Mouse (Mus musculus) embryonic facial prominence, embryonic 15.5 days (tissue): ENCODE measurements around the gene Rev3l. TPM values are rescaled to one million over a fixed set of nuclear protein-coding genes. Genes with fewer than 3 reads are reported as not detected.

Experiments
- ATAC-seq: fragments of 200-750 bp; cut with Nextera tagmentation; 2 replicates; pipeline ENCODE4 v1.8.0; 2017; ENCODE audit warnings: low read depth, moderate TSS enrichment; ENCODE audit not compliant: insufficient number of reproducible peaks, low FRiP score, low TSS enrichment
- H3K27ac ChIP-seq: fragments of 300-500 bp; sonication (generic); replicated peaks from 2 replicates; pipeline ENCODE4 v1.5.1; 2015; ENCODE audit warnings: mild to moderate bottlenecking, inconsistent platforms
- H3K27me3 ChIP-seq: fragments of 300-500 bp; sonication (generic); 2 replicates; pipeline ENCODE4 v1.6.1; 2015; ENCODE audit warnings: inconsistent platforms
- H3K36me3 ChIP-seq: fragments of 300-500 bp; sonication (generic); 2 replicates; pipeline ENCODE4 v1.6.1; 2015; ENCODE audit warnings: mild to moderate bottlenecking, inconsistent platforms
- H3K4me1 ChIP-seq: fragments of 300-500 bp; sonication (generic); 2 replicates; pipeline ENCODE4 v1.6.1; 2015; ENCODE audit warnings: inconsistent platforms
- H3K4me2 ChIP-seq: fragments of 300-500 bp; sonication (generic); replicated peaks from 2 replicates; pipeline ENCODE4 v1.6.1; 2015; ENCODE audit warnings: mild to moderate bottlenecking, inconsistent platforms
- H3K4me3 ChIP-seq: fragments of 300-500 bp; sonication (generic); replicated peaks from 2 replicates; pipeline ENCODE4 v1.5.1; 2015; ENCODE audit warnings: mild to moderate bottlenecking, inconsistent platforms
- H3K9ac ChIP-seq: fragments of 300-500 bp; sonication (generic); 2 replicates; pipeline ENCODE4 v1.6.1; 2015; ENCODE audit warnings: inconsistent platforms
- H3K9me3 ChIP-seq: fragments of 300-500 bp; sonication (generic); replicated peaks from 2 replicates; pipeline ENCODE4 v1.6.1; 2016; ENCODE audit warnings: inconsistent platforms
- WGBS: fragments of 180-500 bp; shearing (Covaris S2); methylation state at CpG from one replicate; pipeline ENCODE4 v1.1.7; 2015; 5-methylcytosine and 5-hydroxymethylcytosine counted together
- polyA plus RNA-seq: library from polyadenylated mRNA; unstranded; fragments of >200 nt; fragmentation: Nextera tagmentation; extraction: Ambion mirVana; gene quantifications from 2 replicates; pipeline ENCODE4 v1.2.1, GENCODE M21; 2015

Gene Rev3l
- polyA plus RNA-seq, 1 experiment from 2014 or later, result 17.6 TPM

DNA sequence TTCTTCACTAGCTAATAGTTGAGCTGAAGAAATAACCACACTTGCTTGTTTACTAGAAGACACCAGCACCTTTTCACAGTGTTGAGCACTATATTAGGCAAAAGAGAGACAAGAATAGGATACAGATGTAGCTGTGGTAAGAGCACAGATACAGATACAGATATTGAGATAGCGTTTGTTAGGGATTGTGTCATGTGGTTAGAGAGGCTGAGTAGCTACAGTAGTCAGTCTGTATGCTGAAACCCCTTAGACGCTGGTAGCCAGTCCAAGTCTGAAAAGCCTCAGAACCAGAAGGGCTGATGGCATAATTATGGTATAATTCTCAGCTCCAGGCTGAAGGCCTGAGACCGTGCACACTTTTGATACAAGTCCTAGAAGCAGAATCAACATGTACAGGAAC is 53.3 kb downstream of the Rev3l start:
- Histone ChIP-seq H3K27ac (no peak overlapping the region), H3K27me3 (no peaks in the 10 kb centered on the region), H3K9ac (no peak overlapping the region), H3K4me3 (no peak overlapping the region), H3K36me3 (peaks cover 6% of the 10 kb centered on the region; the same call in 1 of the 2 replicates), H3K9me3 (no peaks in the 10 kb centered on the region), H3K4me2 (no peak overlapping the region), H3K4me1 (no peaks in the 10 kb centered on the region)
- 61% methylated on average over 3 of the region's 3 CpGs for WGBS
- ATAC-seq, result no peak

DNA sequence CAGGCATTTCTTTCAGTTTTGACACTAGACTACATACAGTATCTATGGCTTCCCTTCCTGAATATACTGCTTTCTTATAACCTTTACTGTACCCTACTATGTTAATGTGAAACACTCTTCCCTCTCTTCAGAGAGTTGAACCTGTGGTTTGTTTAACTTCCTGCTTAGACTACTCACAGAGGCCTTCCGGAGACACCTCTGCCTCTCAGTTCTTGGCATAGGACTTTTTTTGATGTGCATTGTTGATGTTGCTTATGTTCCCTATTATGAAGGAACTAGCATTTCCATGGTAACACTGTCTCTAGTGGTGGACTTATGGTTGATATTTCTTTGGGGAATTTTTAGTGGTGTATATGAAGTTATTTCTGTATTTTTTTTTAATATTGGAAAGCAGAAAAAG is 61.4 kb downstream of the Rev3l start:
- no peak overlapping the region for H3K9ac ChIP-seq
- no peak for ATAC-seq
- peaks cover 17% of the 10 kb centered on the region for H3K36me3 ChIP-seq

DNA sequence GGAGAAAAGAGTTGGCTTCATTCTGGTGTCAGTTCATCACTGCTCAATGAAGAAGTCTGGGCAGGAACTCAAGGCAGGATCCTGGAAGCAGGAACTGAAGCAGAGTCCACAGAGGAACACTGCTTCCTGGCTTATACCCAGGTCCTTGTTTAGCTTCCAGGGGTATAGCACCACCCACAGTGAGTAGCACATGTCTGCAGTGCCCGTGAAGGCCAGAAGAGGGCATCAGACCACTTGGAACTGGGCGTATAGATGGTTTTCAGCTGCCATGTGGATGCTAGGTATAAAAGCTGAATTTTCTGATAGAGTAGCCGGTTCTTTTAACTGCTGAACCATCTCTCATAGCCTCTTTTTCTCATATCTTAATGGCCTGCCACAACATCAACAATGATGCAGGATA is 79.6 kb downstream of the Rev3l start:
- Histone ChIP-seq H3K36me3 (peaks cover 48% of the 10 kb centered on the region), H3K4me1 (no peaks in the 10 kb centered on the region)
- WGBS, result 74% methylated on average over 3 of the region's 3 CpGs

More for the DNA sequence above, 61.4 kb downstream of the Rev3l start:
- no peak overlapping the region for H3K4me3 ChIP-seq
- H3K4me1 ChIP-seq, result no peaks in the 10 kb centered on the region
- H3K9me3 ChIP-seq, result no peaks in the 10 kb centered on the region
- WGBS, result 84% methylated on average over 1 of the region's 1 CpGs
- H3K27me3 ChIP-seq, result no peaks in the 10 kb centered on the region
- no peak overlapping the region for H3K4me2 ChIP-seq
- no peak overlapping the region for H3K27ac ChIP-seq

DNA sequence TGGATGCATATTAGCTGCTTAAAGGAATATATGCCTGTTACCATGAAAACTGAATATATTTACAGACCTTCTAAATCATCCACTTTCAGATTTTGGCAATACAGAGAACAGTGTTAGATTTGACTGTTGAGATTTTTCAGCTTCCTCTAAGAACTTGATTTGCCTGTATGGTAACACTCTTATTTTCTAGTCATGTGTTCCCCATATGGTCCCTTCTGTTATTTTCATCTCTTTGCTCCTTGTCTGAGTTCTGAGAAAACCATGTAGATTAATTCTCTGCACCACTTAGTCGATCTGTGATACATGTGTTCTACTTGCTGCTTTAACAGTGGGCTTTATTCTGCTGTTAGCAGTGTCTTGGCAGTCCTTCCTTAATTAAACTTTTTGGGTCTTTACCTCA is 110.7 kb downstream of the Rev3l start:
- H3K4me2 ChIP-seq, result no peak overlapping the region
- WGBS, result 57% methylated on average over 1 of the region's 1 CpGs
- no peak overlapping the region for H3K27ac ChIP-seq
- no peak overlapping the region for H3K4me3 ChIP-seq
- H3K36me3 ChIP-seq, result peaks cover 30% of the 10 kb centered on the region
- H3K9me3 ChIP-seq, result no peaks in the 10 kb centered on the region
- H3K27me3 ChIP-seq, result no peaks in the 10 kb centered on the region
- H3K4me1 ChIP-seq, result no peaks in the 10 kb centered on the region
- ATAC-seq, result no peak
- H3K9ac ChIP-seq, result no peak overlapping the region

More for the DNA sequence above, 79.6 kb downstream of the Rev3l start:
- Histone ChIP-seq H3K9ac (no peak overlapping the region), H3K27ac (no peak overlapping the region), H3K4me3 (no peak overlapping the region), H3K27me3 (no peaks in the 10 kb centered on the region), H3K9me3 (no peaks in the 10 kb centered on the region), H3K4me2 (no peak overlapping the region)
- ATAC-seq, result no peak

DNA sequence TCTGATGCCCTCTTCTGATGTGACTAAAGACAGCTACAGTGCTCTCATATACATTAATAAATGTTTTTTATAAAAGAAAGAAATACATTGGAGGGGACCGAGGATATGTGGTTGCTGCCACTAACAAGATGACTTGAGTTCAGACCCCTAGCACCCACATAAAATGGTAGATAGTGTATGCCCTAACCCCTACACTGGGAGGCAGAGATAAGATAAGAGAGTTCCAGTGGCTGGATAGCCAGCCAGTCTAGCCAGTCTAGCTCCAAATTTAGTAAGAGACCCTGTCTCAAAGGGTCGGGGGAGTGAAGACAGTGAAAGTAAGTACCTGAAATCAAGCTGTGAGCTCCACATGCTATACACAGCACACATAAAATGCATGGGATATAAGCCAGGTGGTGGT is 133.6 kb downstream of the Rev3l start:
- WGBS, result 91% methylated on average over 2 of the region's 2 CpGs
- no peak overlapping the region for H3K9ac ChIP-seq

DNA sequence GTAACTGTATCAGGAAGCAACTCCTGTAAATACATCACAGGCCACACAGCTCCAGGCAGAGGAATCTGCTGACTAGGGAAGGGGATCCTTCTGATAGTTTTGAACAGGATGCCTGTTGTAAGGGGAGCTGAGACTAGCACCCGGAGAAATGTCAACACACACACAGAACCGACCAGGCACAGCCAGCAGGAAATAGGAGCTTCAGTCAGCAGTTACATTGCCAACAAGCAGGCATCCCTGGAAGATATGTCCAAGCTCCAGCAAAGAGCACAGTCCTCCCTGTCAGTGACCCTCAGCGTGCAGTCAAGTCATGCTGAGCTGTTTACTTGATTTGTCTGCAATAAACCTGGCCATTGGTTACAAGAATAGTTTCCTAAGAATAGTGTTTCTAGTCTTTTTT is 156.7 kb downstream of the Rev3l start:
- H3K9me3 ChIP-seq, result no peaks in the 10 kb centered on the region
- H3K4me1 ChIP-seq, result no peaks in the 10 kb centered on the region
- no peaks in the 10 kb centered on the region for H3K27me3 ChIP-seq
- WGBS, result 50% methylated on average over 3 of the region's 3 CpGs
- H3K9ac ChIP-seq, result no peak overlapping the region
- no peak for ATAC-seq
- no peak overlapping the region for H3K4me2 ChIP-seq
- peaks cover 14% of the 10 kb centered on the region for H3K36me3 ChIP-seq
- no peak overlapping the region for H3K4me3 ChIP-seq
- no peak overlapping the region for H3K27ac ChIP-seq

More for the DNA sequence above, 133.6 kb downstream of the Rev3l start:
- Histone ChIP-seq H3K4me1 (no peaks in the 10 kb centered on the region), H3K9me3 (no peaks in the 10 kb centered on the region), H3K27me3 (no peaks in the 10 kb centered on the region), H3K36me3 (peaks cover 58% of the 10 kb centered on the region), H3K4me3 (no peak overlapping the region), H3K4me2 (no peak overlapping the region), H3K27ac (no peak overlapping the region)
- no peak for ATAC-seq

DNA sequence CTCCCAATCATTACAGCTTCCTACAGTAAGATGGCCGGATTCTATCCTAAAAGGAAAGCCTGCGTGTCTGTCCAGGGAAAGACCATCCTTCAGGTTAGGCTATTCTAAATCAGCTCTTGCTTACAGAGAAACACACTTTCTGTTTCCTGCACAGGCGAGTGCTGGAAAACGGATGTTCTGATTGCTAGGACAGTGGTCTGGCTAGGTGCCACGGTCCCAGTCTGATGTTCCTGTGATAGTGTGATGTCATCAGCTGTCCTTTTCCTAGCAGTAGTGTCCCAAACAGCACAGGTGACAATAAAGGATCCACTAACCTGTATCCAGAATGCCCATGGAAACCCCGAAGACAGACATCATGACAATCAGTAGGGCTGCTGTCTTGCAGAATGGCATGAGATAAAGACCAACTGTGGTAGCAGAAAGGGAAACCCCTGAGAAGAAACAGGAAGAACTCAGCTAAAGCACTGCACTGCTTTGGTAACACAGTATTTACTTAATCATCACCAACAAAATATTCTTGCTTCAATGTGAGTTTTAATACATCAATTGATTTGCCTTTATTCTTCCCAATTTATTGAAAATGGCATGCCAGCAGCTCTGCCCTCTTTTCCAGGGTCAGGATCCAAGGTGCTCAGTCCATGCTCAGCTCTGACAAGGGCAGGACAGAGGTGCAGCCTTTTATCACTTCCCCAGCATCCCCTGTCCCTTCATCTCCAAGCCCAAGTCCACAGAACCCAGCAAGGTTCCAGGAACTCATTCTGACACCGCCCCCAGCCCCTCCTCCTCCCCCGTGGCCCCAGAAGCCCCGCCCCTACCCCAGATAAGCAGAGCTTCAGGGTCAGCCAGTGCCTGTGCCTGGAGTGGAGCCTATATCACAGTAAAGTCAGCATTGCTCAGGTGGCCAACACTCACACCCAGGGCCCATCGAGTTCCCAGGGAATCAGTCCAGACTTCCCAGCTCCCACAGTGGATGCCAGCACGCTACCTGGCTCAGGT is 162.1 kb downstream of the Rev3l start:
- no peak overlapping the region for H3K27ac ChIP-seq
- 75% methylated on average over 11 of the region's 11 CpGs for WGBS
- H3K4me2 ChIP-seq, result no peak overlapping the region
- H3K4me3 ChIP-seq, result no peak overlapping the region
- no peaks in the 10 kb centered on the region for H3K9me3 ChIP-seq
- no peak overlapping the region for H3K9ac ChIP-seq
- peaks cover 14% of the 10 kb centered on the region for H3K36me3 ChIP-seq
- H3K4me1 ChIP-seq, result no peaks in the 10 kb centered on the region
- H3K27me3 ChIP-seq, result no peaks in the 10 kb centered on the region
- no peak for ATAC-seq

DNA sequence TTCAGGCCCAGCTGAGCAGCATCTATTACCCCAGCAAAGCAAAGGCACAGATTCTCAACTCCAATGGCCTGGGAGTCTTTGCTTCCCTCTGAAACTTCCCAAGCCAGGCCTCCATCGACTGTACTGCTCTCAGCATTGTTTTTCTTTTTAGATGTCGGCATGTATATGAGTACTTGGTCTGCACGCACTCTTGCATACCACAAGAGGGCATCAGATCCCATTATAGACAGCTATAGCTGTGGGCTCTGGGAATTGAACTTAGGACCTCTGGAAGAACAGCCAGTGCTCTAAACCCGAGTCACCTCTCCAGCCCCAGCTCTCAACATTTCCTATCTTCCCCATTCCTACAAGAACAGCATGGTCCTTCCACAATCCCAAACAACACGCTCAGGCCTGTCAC is 164.6 kb downstream of the Rev3l start:
- no peak overlapping the region for H3K27ac ChIP-seq
- 83% methylated on average over 5 of the region's 5 CpGs for WGBS
- no peak overlapping the region for H3K4me3 ChIP-seq
- H3K4me2 ChIP-seq, result no peak overlapping the region
- H3K9me3 ChIP-seq, result no peaks in the 10 kb centered on the region
- H3K4me1 ChIP-seq, result no peaks in the 10 kb centered on the region
- H3K27me3 ChIP-seq, result no peaks in the 10 kb centered on the region
- H3K36me3 ChIP-seq, result peaks cover 7% of the 10 kb centered on the region
- ATAC-seq, result no peak
- H3K9ac ChIP-seq, result no peak overlapping the region

DNA sequence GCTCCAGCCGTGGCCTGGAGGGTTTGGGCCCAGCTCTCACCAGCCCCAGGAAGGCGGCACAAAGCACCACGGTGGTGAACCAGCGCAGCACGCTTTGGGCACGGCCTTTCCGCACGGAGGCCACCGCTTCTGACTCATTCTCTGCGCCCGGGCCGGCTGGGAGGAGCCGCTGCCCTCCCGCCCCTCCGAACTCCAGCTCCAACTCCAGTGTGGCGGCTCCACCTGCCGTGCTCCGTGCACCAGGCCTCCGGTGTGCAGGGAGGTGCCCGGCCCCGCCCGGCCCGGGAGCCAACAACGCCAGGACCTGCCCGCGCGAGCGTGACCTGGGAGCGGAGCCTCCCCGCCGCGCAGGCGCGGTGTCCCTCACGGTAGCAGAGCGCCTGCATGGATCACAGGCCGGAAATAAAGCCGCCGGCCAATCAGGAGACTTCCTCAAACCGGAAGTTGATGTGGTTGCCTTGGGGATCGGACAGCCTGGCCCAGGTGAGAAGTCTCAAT is 167.0 kb downstream of the Rev3l start, which contains the start of gene Mfsd4b4:
Mfsd4b4 (minus strand) TSS at position 365 of the 498 bp plus-strand sequence.
- Histone ChIP-seq H3K36me3 (no peaks in the 10 kb centered on the region), H3K4me1 (no peaks in the 10 kb centered on the region), H3K27ac (peak within 1 kb of the TSS; percentile 86), H3K4me3 (peak within 1 kb of the TSS; percentile 70), H3K9me3 (no peaks in the 10 kb centered on the region), H3K9ac (peak within 1 kb of the TSS; percentile 65), H3K27me3 (no peaks in the 10 kb centered on the region), H3K4me2 (peak within 1 kb of the TSS; percentile 61)
- ATAC-seq, result peak; percentile 96
- under 1% methylated on average over 41 of the region's 41 CpGs for WGBS

DNA sequence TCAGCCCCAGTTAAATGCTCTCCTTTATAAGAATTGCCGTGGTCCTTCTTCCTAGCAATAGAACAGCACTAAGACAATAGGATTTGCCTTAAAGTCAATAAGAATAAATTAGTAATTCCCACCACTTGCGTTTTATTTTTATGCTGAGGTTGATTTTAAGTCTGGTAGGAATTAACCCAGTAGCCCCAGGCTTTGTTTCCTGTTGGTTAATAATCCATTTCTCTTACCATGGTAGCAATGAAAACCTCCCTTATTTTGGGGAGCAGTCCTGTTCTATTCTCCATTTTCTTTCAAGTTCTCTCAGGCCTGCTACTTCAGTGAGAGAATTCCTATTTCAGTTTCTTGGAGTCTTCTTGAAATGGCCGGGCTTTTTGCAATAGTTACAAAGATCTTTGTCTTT is 172.3 kb downstream of the Rev3l start:
- Histone ChIP-seq H3K36me3 (no peaks in the 10 kb centered on the region), H3K27me3 (no peaks in the 10 kb centered on the region), H3K4me3 (no peak overlapping the region), H3K4me1 (no peaks in the 10 kb centered on the region), H3K9me3 (no peaks in the 10 kb centered on the region), H3K4me2 (no peak overlapping the region), H3K27ac (no peak overlapping the region), H3K9ac (no peak overlapping the region)
- no peak for ATAC-seq
- 64% methylated on average over 3 of the region's 3 CpGs for WGBS

DNA sequence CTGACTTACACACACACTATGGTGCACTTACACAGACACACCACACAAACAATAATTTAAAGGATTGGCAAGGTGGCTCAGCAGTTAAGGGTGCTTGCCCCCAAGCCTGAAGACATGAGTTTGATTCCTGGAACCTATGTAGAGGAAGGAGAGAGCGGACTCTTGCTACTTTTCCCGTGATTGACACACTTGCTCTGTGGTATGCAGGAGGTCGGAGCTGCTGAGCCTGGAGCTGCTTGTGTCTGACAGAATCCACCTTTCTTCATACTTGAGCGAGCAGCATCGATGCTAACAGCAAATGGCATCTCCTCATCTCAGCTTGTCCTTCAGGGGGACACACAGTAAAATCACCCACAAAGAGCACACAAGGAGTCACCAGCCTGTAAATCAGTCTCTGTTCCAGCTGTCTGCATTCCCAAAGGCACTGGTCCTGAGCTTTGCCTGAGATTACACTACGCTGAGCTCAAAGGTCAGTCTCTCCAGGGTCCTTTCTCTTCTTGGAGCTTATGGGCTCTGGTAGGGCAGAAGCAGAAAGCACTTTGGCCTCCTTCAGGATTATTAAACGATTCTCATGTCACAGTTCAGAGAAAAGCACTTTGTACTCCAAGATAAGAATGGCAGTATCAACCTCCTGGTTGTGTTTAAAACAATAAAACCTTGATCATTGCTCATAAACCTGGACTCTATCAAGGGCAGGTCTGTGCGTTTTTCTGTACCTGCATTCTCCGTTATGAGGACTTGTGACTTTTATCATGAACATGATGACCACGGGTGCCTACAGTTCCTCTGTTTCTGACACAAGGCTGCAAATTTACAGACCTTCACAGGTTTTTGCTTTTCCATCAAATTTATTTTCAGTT is 175.1 kb downstream of the Rev3l start:
- H3K27ac ChIP-seq, result no peak overlapping the region
- H3K36me3 ChIP-seq, result no peaks in the 10 kb centered on the region
- no peak overlapping the region for H3K9ac ChIP-seq
- no peaks in the 10 kb centered on the region for H3K27me3 ChIP-seq
- H3K4me3 ChIP-seq, result no peak overlapping the region
- no peaks in the 10 kb centered on the region for H3K4me1 ChIP-seq
- WGBS, result 81% methylated on average over 10 of the region's 10 CpGs
- no peak for ATAC-seq
- no peaks in the 10 kb centered on the region for H3K9me3 ChIP-seq
- H3K4me2 ChIP-seq, result no peak overlapping the region
